Mouse (Mus musculus) hindbrain, embryonic 13.5 days (tissue): Measurements from ENCODE around the gene Sqor. TPM values are rescaled to one million over a fixed set of nuclear protein-coding genes. Genes with fewer than 3 reads are reported as not detected.

Source experiments
- ATAC-seq: fragments of 200-750 bp; cut with Nextera tagmentation; 2 replicates; pipeline ENCODE4 v1.8.0; 2017; ENCODE audit warnings: moderate TSS enrichment; ENCODE audit not compliant: low FRiP score
- H3K27ac ChIP-seq: fragments of 300-500 bp; sonication (generic); 2 replicates; pipeline ENCODE4 v1.5.1; 2015; ENCODE audit warnings: inconsistent platforms, mild to moderate bottlenecking, moderate library complexity
- H3K27me3 ChIP-seq: fragments of 300-500 bp; sonication (generic); 2 replicates; pipeline ENCODE4 v1.6.1; 2015; ENCODE audit warnings: mild to moderate bottlenecking, inconsistent platforms
- H3K36me3 ChIP-seq: fragments of 300-500 bp; sonication (generic); 2 replicates; pipeline ENCODE4 v1.6.1; 2015; ENCODE audit warnings: mild to moderate bottlenecking, inconsistent platforms
- H3K4me1 ChIP-seq: fragments of 300-500 bp; sonication (generic); replicated peaks from 2 replicates; pipeline ENCODE4 v1.6.1; 2015; ENCODE audit warnings: inconsistent platforms
- H3K4me2 ChIP-seq: fragments of 300-500 bp; sonication (generic); 2 replicates; pipeline ENCODE4 v1.6.1; 2015; ENCODE audit warnings: inconsistent platforms, mild to moderate bottlenecking, moderate library complexity
- H3K4me3 ChIP-seq: fragments of 300-500 bp; sonication (generic); 2 replicates; pipeline ENCODE4 v1.5.1; 2015; ENCODE audit warnings: mild to moderate bottlenecking, inconsistent platforms
- H3K9ac ChIP-seq: fragments of 300-500 bp; sonication (generic); 2 replicates; pipeline ENCODE4 v1.6.1; 2015; ENCODE audit warnings: mild to moderate bottlenecking, inconsistent platforms
- H3K9me3 ChIP-seq: fragments of 300-500 bp; sonication (generic); 2 replicates; pipeline ENCODE4 v1.6.1; 2016; ENCODE audit warnings: inconsistent platforms
- WGBS: fragments of 180-500 bp; shearing (Covaris S2); methylation state at CpG from one replicate; pipeline ENCODE4 v1.1.7; 2015; 5-methylcytosine and 5-hydroxymethylcytosine counted together
- polyA plus RNA-seq: library from polyadenylated mRNA; unstranded; fragments of >200 nt; fragmentation: Nextera tagmentation; extraction: Ambion mirVana; gene quantifications from 2 replicates; pipeline ENCODE4 v1.2.1, GENCODE M21; 2015

Gene Sqor
- polyA plus RNA-seq, 1 experiment from 2014 or later = 2.7 TPM

- Histone ChIP-seq H3K27me3 (no peaks in the 10 kb centered on the region), H3K9ac (no peak overlapping the region), H3K4me2 (no peak overlapping the region), H3K27ac (no peak overlapping the region), H3K9me3 (no peaks in the 10 kb centered on the region), H3K36me3 (no peaks in the 10 kb centered on the region), H3K4me3 (no peak overlapping the region), H3K4me1 (no peaks in the 10 kb centered on the region)
- 90% methylated on average over 7 of the region's 7 CpGs for WGBS
- ATAC-seq = no peak
Measured at GRCm38 (mm10) chr2:122789311-122789710, 24.3 kb downstream of the Sqor start.

- Histone ChIP-seq H3K4me2 (no peak overlapping the region), H3K9ac (no peak overlapping the region), H3K27ac (no peak overlapping the region), H3K4me1 (no peaks in the 10 kb centered on the region), H3K4me3 (no peak overlapping the region), H3K36me3 (no peaks in the 10 kb centered on the region), H3K9me3 (no peaks in the 10 kb centered on the region), H3K27me3 (no peaks in the 10 kb centered on the region)
- no peak for ATAC-seq
- 82% methylated on average over 6 of the region's 6 CpGs for WGBS
Measured at GRCm38 (mm10) chr2:122789730-122790129, 24.7 kb downstream of the Sqor start.

GRCm38 (mm10) chr2:122804392-122804791 lies 39.4 kb downstream of the Sqor start:
- H3K4me2 ChIP-seq = no peak overlapping the region
- 77% methylated on average over 6 of the region's 6 CpGs for WGBS

GRCm38 (mm10) chr2:122806040-122806439 lies 41.0 kb downstream of the Sqor start:
- WGBS = 86% methylated on average over 3 of the region's 3 CpGs
- H3K9ac ChIP-seq = no peak overlapping the region
- no peak overlapping the region for H3K27ac ChIP-seq
- H3K4me1 ChIP-seq = no peaks in the 10 kb centered on the region
- H3K4me3 ChIP-seq = no peak overlapping the region
- no peaks in the 10 kb centered on the region for H3K9me3 ChIP-seq
- no peaks in the 10 kb centered on the region for H3K36me3 ChIP-seq
- H3K27me3 ChIP-seq = no peaks in the 10 kb centered on the region
- H3K4me2 ChIP-seq = no peak overlapping the region
- no peak for ATAC-seq

More at GRCm38 (mm10) chr2:122804392-122804791, 39.4 kb downstream of the Sqor start:
- H3K27ac ChIP-seq = no peak overlapping the region
- no peaks in the 10 kb centered on the region for H3K27me3 ChIP-seq
- H3K4me1 ChIP-seq = no peaks in the 10 kb centered on the region
- H3K9ac ChIP-seq = no peak overlapping the region
- ATAC-seq = no peak
- H3K4me3 ChIP-seq = no peak overlapping the region
- no peaks in the 10 kb centered on the region for H3K9me3 ChIP-seq
- H3K36me3 ChIP-seq = no peaks in the 10 kb centered on the region

DNA sequence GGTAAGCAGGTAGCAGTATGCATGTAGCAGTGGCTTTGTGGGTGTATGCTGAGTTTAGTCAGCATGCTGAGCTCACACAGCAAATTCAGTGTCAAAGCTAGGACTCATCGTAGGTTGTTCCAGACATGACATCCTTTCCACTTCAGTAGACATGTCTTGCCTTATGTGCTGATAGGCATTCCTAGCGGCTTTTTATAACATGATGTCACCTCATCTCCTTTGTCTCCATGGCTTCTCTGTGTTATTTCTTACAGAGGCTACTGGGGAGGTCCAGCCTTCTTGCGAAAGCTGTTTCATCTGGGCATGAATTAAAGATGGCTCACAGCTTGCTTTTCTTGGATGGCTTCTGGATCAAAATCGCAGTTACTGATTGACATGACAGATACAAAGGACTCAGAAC lies 44.0 kb downstream of the Sqor start:
- ATAC-seq = no peak
- Histone ChIP-seq H3K27ac (no peak overlapping the region), H3K4me3 (no peak overlapping the region), H3K27me3 (no peaks in the 10 kb centered on the region), H3K4me1 (no peaks in the 10 kb centered on the region), H3K9me3 (no peaks in the 10 kb centered on the region), H3K36me3 (no peaks in the 10 kb centered on the region), H3K4me2 (no peak overlapping the region), H3K9ac (no peak overlapping the region)
- WGBS = 75% methylated on average over 4 of the region's 4 CpGs

DNA sequence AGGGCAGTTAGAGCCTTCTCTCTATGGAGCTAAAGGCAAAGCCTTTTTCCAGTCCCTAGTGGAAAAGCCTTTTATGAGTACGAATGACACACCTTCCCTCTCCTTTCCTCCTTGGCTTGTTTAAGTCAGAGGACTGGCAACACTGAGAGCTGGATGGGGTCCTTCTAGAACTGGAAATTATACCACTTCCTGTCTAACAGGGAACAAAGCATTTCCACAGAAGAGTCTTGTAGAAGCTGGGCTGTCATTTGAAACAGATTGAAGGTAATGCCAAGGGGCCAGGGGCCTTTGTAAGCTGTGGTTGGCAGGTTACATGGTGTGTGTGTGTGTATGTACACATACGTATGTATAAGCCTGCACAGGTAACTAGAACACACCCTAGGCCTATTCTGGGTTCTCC lies 51.9 kb downstream of the Sqor start:
- Histone ChIP-seq H3K9me3 (no peaks in the 10 kb centered on the region), H3K27ac (no peak overlapping the region), H3K4me3 (no peak overlapping the region), H3K4me1 (no peaks in the 10 kb centered on the region), H3K9ac (no peak overlapping the region), H3K27me3 (no peaks in the 10 kb centered on the region), H3K4me2 (no peak overlapping the region), H3K36me3 (no peaks in the 10 kb centered on the region)
- no peak for ATAC-seq
- WGBS = 87% methylated on average over 2 of the region's 2 CpGs

- H3K27me3 ChIP-seq = no peaks in the 10 kb centered on the region
- no peak for ATAC-seq
- H3K4me3 ChIP-seq = no peak overlapping the region
- peaks cover 7% of the 10 kb centered on the region for H3K4me1 ChIP-seq
- H3K4me2 ChIP-seq = no peak overlapping the region
- H3K27ac ChIP-seq = no peak overlapping the region
- no peaks in the 10 kb centered on the region for H3K9me3 ChIP-seq
- 76% methylated on average over 2 of the region's 2 CpGs for WGBS
- no peaks in the 10 kb centered on the region for H3K36me3 ChIP-seq
- no peak overlapping the region for H3K9ac ChIP-seq
Measured at GRCm38 (mm10) chr2:122821246-122821645, 56.2 kb downstream of the Sqor start.

DNA sequence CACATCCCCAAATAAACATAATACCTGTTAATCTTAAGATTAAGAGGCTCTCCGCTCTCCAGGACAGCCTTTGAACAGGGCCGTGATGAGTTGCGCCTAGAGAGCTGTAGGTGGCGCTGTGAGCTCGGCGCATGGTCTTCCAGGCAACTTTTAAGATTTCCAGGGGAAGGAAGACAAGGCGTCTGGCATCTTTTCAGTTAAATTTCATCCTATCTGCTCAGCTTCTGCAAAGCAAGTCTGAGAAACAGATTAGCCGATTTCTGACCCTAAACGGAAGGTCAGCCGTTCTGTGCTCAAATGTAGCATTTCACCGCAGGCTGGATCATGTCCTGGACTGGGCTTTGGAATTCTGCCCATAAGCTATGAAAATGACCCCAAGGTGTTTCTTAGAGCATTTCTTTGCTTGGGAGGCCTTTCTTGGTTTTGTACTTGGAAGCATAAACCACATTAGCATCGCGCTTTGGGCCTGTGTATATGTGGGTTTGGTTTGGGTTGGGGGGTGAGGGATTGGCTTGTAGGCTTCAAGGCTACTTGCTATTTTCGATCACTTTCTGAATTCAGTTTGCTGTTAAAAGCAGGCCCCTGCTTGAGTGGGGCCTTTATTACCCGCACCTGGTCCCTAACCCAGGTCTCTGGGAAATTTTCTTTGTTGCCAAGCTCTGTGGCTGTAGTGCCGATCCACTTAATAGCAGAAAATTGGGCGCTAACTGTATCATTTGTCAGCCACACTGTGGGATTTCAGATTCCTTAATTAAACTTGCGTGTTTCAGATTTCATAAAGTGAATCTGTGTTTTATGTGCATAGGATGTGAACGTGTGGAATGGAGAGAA lies 60.6 kb downstream of the Sqor start:
- Histone ChIP-seq H3K36me3 (no peaks in the 10 kb centered on the region), H3K4me1 (peaks cover 11% of the 10 kb centered on the region), H3K9me3 (no peaks in the 10 kb centered on the region), H3K27ac (peak overlapping the region; percentile 72), H3K9ac (0 out of 2 replicates have a peak overlapping the region, but pooled peaks have one; percentile 19), H3K4me2 (peak overlapping the region; percentile 30; the same call in 1 of the 2 replicates), H3K27me3 (no peaks in the 10 kb centered on the region), H3K4me3 (no peak overlapping the region)
- whole genome bisulfite sequencing = 38% methylated on average over 19 of the region's 19 CpGs
- peak; percentile 78 for ATAC-seq

- no peaks in the 10 kb centered on the region for H3K9me3 ChIP-seq
- H3K4me3 ChIP-seq = no peak overlapping the region
- no peak overlapping the region for H3K9ac ChIP-seq
- peak overlapping the region; percentile 72; the same call in 1 of the 2 replicates for H3K27ac ChIP-seq
- peak; percentile 23; the same call in 1 of the 2 replicates for ATAC-seq
- H3K4me1 ChIP-seq = peaks cover 11% of the 10 kb centered on the region
- no peak overlapping the region for H3K4me2 ChIP-seq
- no peaks in the 10 kb centered on the region for H3K27me3 ChIP-seq
- 45% methylated on average over 3 of the region's 3 CpGs for WGBS
- no peaks in the 10 kb centered on the region for H3K36me3 ChIP-seq
Measured at GRCm38 (mm10) chr2:122826302-122826701, 61.3 kb downstream of the Sqor start.

DNA sequence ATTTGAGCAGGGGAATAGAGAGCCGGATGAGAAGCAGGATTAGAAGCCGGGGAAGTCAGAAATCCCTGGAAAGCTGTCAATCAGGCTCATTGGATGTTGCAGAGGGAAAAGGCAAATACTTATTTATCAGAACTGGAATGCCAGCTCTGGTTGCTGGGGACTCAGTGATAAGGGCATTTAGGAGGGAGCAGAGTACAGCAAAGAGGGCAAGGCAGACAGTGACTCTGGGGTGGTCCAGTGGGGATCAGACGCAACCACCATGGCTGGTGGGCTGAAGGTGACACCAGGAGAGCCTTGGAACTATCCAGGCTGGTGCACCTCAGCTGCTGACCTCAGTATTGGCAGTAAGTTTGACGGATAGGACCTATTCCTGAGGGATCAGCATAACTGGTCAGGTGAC lies 89.6 kb downstream of the Sqor start:
- no peaks in the 10 kb centered on the region for H3K9me3 ChIP-seq
- ATAC-seq = no peak
- H3K4me3 ChIP-seq = no peak overlapping the region
- WGBS = 79% methylated on average over 4 of the region's 4 CpGs
- no peak overlapping the region for H3K4me2 ChIP-seq
- peaks cover 4% of the 10 kb centered on the region; the same call in 1 of the 2 replicates for H3K4me1 ChIP-seq
- H3K9ac ChIP-seq = no peak overlapping the region
- H3K27ac ChIP-seq = no peak overlapping the region
- no peaks in the 10 kb centered on the region for H3K27me3 ChIP-seq
- no peaks in the 10 kb centered on the region for H3K36me3 ChIP-seq

- H3K4me1 ChIP-seq = peaks cover 4% of the 10 kb centered on the region; the same call in 1 of the 2 replicates
- no peak overlapping the region for H3K27ac ChIP-seq
- whole genome bisulfite sequencing = 91% methylated on average over 3 of the region's 3 CpGs
- H3K9ac ChIP-seq = no peak overlapping the region
- no peaks in the 10 kb centered on the region for H3K27me3 ChIP-seq
- no peak overlapping the region for H3K4me2 ChIP-seq
- no peak for ATAC-seq
- H3K4me3 ChIP-seq = no peak overlapping the region
- H3K9me3 ChIP-seq = no peaks in the 10 kb centered on the region
- no peaks in the 10 kb centered on the region for H3K36me3 ChIP-seq
Measured at GRCm38 (mm10) chr2:122855354-122855753, 90.3 kb downstream of the Sqor start.
